Mouse (Mus musculus) ovary, adult 18-20 months (tissue): ENCODE data around the gene Nsmce1.
A peak's percentile ranks its signal among the peaks of the same experiment; 100 is the strongest.
"Not testable (repeated sequence)": the region's sequence is repeated elsewhere in the genome, so short reads cannot be mapped to it uniquely, and the experiment has no call there.

Experiments
- DNase-seq: peaks from one replicate; pipeline ENCODE4 v3.0.0; 2022; ENCODE audit warnings: low spot score, mixed read lengths

Nsmce1 gene

GRCm38 (mm10) chr7:125434666-125435290 is 56.6 kb downstream of the Nsmce1 start:
- no peak for DNase-seq

GRCm38 (mm10) chr7:125433874-125434273 is 57.5 kb downstream of the Nsmce1 start:
- DNase-seq: no peak

GRCm38 (mm10) chr7:125430170-125430842 is 61.1 kb downstream of the Nsmce1 start:
- no peak for DNase-seq

- not testable (repeated sequence) for DNase-seq
Observed at GRCm38 (mm10) chr7:125428816-125429500, 62.4 kb downstream of the Nsmce1 start.

- DNase-seq: no peak
Observed at GRCm38 (mm10) chr7:125428381-125428780, 63.0 kb downstream of the Nsmce1 start.

GRCm38 (mm10) chr7:125427492-125428090 is 63.8 kb downstream of the Nsmce1 start:
- DNase-seq: peak; percentile 8

- DNase-seq: no peak
Observed at GRCm38 (mm10) chr7:125423056-125423455, 68.3 kb downstream of the Nsmce1 start.

GRCm38 (mm10) chr7:125421911-125422310 is 69.5 kb downstream of the Nsmce1 start:
- DNase-seq: no peak

GRCm38 (mm10) chr7:125420190-125420589 is 71.2 kb downstream of the Nsmce1 start:
- no peak for DNase-seq

- DNase-seq: no peak
Observed at GRCm38 (mm10) chr7:125418413-125418812, 73.0 kb downstream of the Nsmce1 start.
